Mouse (Mus musculus): ENCODE data around the gene Pars2.

- TF ChIP-seq CEBPB (IDR thresholded peaks at IDR 0.05; ENCODE audit: insufficient read depth, poor library complexity, severe bottlenecking) (no peak), POLR2AphosphoS2 (IDR thresholded peaks at IDR 0.05; ENCODE audit: insufficient read length, low read depth) (no peak), MYOD1 (IDR thresholded peaks at IDR 0.05; ENCODE audit: control insufficient read depth in 1 of 3, insufficient read length in 2 of 3, low read depth in 2 of 3) (no peak), E2F4 (IDR thresholded peaks at IDR 0.05; ENCODE audit: insufficient read depth) (no peak), POLR2A (IDR thresholded peaks at IDR 0.05; ENCODE audit: insufficient read length, low read depth) (no peak), MAX (IDR thresholded peaks at IDR 0.05; ENCODE audit: low read depth) (no peak)
Observed at GRCm38 (mm10) chr4:106688636-106689296, 37.9 kb downstream of the Pars2 start.
